Mouse (Mus musculus) kidney, postnatal 0 days (tissue): Measurements from ENCODE around the gene Avil. TPM values are rescaled to one million over a fixed set of nuclear protein-coding genes. Genes with fewer than 3 reads are reported as not detected.
A peak's percentile ranks its signal among the peaks of the same experiment; 100 is the strongest.

Experiments
- ATAC-seq: fragments of 200-750 bp; cut with Nextera tagmentation; replicated peaks from 2 replicates; pipeline ENCODE4 v1.8.0; 2017; ENCODE audit warnings: low read depth, moderate number of reproducible peaks, moderate TSS enrichment, moderate library complexity; ENCODE audit not compliant: low FRiP score
- DNase-seq: peaks from one replicate; pipeline ENCODE4 v3.0.0-alpha.2; 2016; ENCODE audit warnings: low spot score
- H3K27ac ChIP-seq: fragments of 300-500 bp; sonication (generic); 2 replicates; pipeline ENCODE4 v1.5.1; 2014; ENCODE audit warnings: mild to moderate bottlenecking
- H3K27me3 ChIP-seq: fragments of 300-500 bp; sonication (generic); 2 replicates; pipeline ENCODE4 v1.6.1; 2014; ENCODE audit warnings: low read length, mixed read lengths; ENCODE audit not compliant: insufficient read depth
- H3K36me3 ChIP-seq: fragments of 300-500 bp; sonication (generic); 2 replicates; pipeline ENCODE4 v1.6.1; 2014; ENCODE audit warnings: low read length, mixed read lengths; ENCODE audit not compliant: insufficient read depth
- H3K4me1 ChIP-seq: fragments of 300-500 bp; sonication (generic); replicated peaks from 2 replicates; pipeline ENCODE4 v1.6.1; 2014; ENCODE audit warnings: antibody characterized with exemption, low read length, mixed read lengths; ENCODE audit not compliant: insufficient read depth
- H3K4me2 ChIP-seq: fragments of 300-500 bp; sonication (generic); 2 replicates; pipeline ENCODE4 v1.6.1; 2014; ENCODE audit warnings: mild to moderate bottlenecking, low read length, moderate library complexity, mixed read lengths
- H3K4me3 ChIP-seq: fragments of 300-500 bp; sonication (generic); replicated peaks from 2 replicates; pipeline ENCODE4 v1.5.1; 2014; ENCODE audit warnings: low read depth, low read length
- H3K9ac ChIP-seq: fragments of 300-500 bp; sonication (generic); 2 replicates; pipeline ENCODE4 v1.6.1; 2014; ENCODE audit warnings: low read depth, low read length
- H3K9me3 ChIP-seq: fragments of 300-500 bp; sonication (generic); replicated peaks from 2 replicates; pipeline ENCODE4 v1.6.1; 2016; ENCODE audit warnings: low read length, inconsistent platforms, mixed read lengths
- CTCF ChIP-seq: IDR thresholded peaks from 2 replicates; pipeline ENCODE4 v1.5.1; 2016; ENCODE audit warnings: antibody characterized with exemption, low read depth, mild to moderate bottlenecking, moderate library complexity
- WGBS: fragments of 180-500 bp; shearing (Covaris S2); extraction: QIAGEN DNeasy Blood & Tissue Kit; methylation state at CpG from one replicate; pipeline ENCODE4 v1.1.7; 2014; 5-methylcytosine and 5-hydroxymethylcytosine counted together
- polyA plus RNA-seq: library from polyadenylated mRNA; unstranded; fragments of >200 nt; fragmentation: Nextera tagmentation; extraction: Ambion mirVana; gene quantifications from 2 replicates; pipeline ENCODE4 v1.2.1, GENCODE M21; 2015

Avil gene
- polyA plus RNA-seq, 1 experiment from 2014 or later, result 0.07 TPM

GRCm38 (mm10) chr10:127036273-127036672 lies 35.8 kb downstream of the Avil start:
- Histone ChIP-seq H3K36me3 (no peaks in the 10 kb centered on the region), H3K9ac (no peak overlapping the region), H3K27me3 (no peaks in the 10 kb centered on the region), H3K27ac (no peak overlapping the region), H3K4me3 (no peak overlapping the region), H3K4me1 (no peaks in the 10 kb centered on the region; the same call in 1 of the 2 replicates), H3K4me2 (no peak overlapping the region), H3K9me3 (no peaks in the 10 kb centered on the region)
- DNase-seq (no peak), ATAC-seq (peak; percentile 60)
- 72% methylated on average over 12 of the region's 12 CpGs for WGBS
- no peak for TF ChIP-seq CTCF

GRCm38 (mm10) chr10:127037641-127038040 lies 37.1 kb downstream of the Avil start:
- Histone ChIP-seq H3K36me3 (no peaks in the 10 kb centered on the region), H3K4me1 (peaks cover 3% of the 10 kb centered on the region), H3K4me3 (no peak overlapping the region), H3K27ac (no peak overlapping the region), H3K9me3 (no peaks in the 10 kb centered on the region), H3K27me3 (no peaks in the 10 kb centered on the region), H3K4me2 (no peak overlapping the region), H3K9ac (no peak overlapping the region)
- DNase-seq, result no peak
- no peak for ATAC-seq
- no peak for TF ChIP-seq CTCF
- WGBS, result 74% methylated on average over 12 of the region's 12 CpGs

- no peaks in the 10 kb centered on the region for H3K9me3 ChIP-seq
- 1% methylated on average over 20 of the region's 20 CpGs for WGBS
- H3K36me3 ChIP-seq, result 0 out of 2 replicates have a peak, but pooled peaks cover 4% of the 10 kb centered on the region
- DNase-seq (no peak), ATAC-seq (no peak)
- H3K4me1 ChIP-seq, result peaks cover 9% of the 10 kb centered on the region
- H3K27ac ChIP-seq, result peak overlapping the region; percentile 77
- peak overlapping the region; percentile 89 for H3K4me3 ChIP-seq
- H3K27me3 ChIP-seq, result no peaks in the 10 kb centered on the region
- H3K9ac ChIP-seq, result peak overlapping the region; percentile 73
- H3K4me2 ChIP-seq, result peak overlapping the region; percentile 99
- no peak for TF ChIP-seq CTCF
These were observed 40.2 kb downstream of the Avil start for GRCm38 (mm10) chr10:127040569-127041214.

- Histone ChIP-seq H3K9ac (peak within 1 kb of the TSS; percentile 73), H3K36me3 (0 out of 2 replicates have a peak, but pooled peaks cover 4% of the 10 kb centered on the region), H3K4me1 (peaks cover 9% of the 10 kb centered on the region), H3K4me3 (peak within 1 kb of the TSS; percentile 89), H3K9me3 (no peaks in the 10 kb centered on the region), H3K27me3 (no peaks in the 10 kb centered on the region), H3K4me2 (peak within 1 kb of the TSS; percentile 99), H3K27ac (peak within 1 kb of the TSS; percentile 77)
- DNase-seq (no peak), ATAC-seq (peak; percentile 49)
- TF ChIP-seq CTCF, result no peak
- under 1% methylated on average over 28 of the region's 28 CpGs for WGBS
These were observed 40.8 kb downstream of the Avil start, which contains the start of the genes Mettl1 and Eef1akmt3 for GRCm38 (mm10) chr10:127041274-127041766. Gene Mettl1 (plus strand): TSS chr10:127041414. Gene Eef1akmt3 (minus strand): TSS chr10:127041513.

GRCm38 (mm10) chr10:127041774-127042338 lies 41.3 kb downstream of the Avil start:
- Histone ChIP-seq H3K4me2 (peak overlapping the region; percentile 99), H3K27ac (peak overlapping the region; percentile 77), H3K9me3 (no peaks in the 10 kb centered on the region), H3K36me3 (0 out of 2 replicates have a peak, but pooled peaks cover 4% of the 10 kb centered on the region), H3K27me3 (no peaks in the 10 kb centered on the region), H3K4me1 (peaks cover 9% of the 10 kb centered on the region), H3K4me3 (peak overlapping the region; percentile 89), H3K9ac (peak overlapping the region; percentile 73)
- TF ChIP-seq CTCF, result no peak
- peak; percentile 64 for ATAC-seq
- peak; percentile 91 for DNase-seq
- under 1% methylated on average over 44 of the region's 44 CpGs for WGBS

GRCm38 (mm10) chr10:127042468-127043115 lies 42.1 kb downstream of the Avil start:
- H3K9ac ChIP-seq, result peak overlapping the region; percentile 73
- DNase-seq (no peak), ATAC-seq (no peak)
- no peak for TF ChIP-seq CTCF
- peaks cover 9% of the 10 kb centered on the region for H3K4me1 ChIP-seq
- peak overlapping the region; percentile 77 for H3K27ac ChIP-seq
- H3K27me3 ChIP-seq, result 0 out of 2 replicates have a peak, but pooled peaks cover under 1% of the 10 kb centered on the region
- WGBS, result 12% methylated on average over 5 of the region's 5 CpGs
- peak overlapping the region; percentile 99 for H3K4me2 ChIP-seq
- peak overlapping the region; percentile 89 for H3K4me3 ChIP-seq
- no peaks in the 10 kb centered on the region for H3K9me3 ChIP-seq
- H3K36me3 ChIP-seq, result 0 out of 2 replicates have a peak, but pooled peaks cover 4% of the 10 kb centered on the region
